Mouse (Mus musculus) neural tube, embryonic 13.5 days (tissue): ENCODE measurements at regions not wholly inside any gene's neighbourhood (a gene's known extent, or its start where the extent isn't known, plus 50 kb on each side); places are given as distances from the start of the nearest gene placed in this dataset.

Source experiments
- ATAC-seq: fragments of 200-750 bp; cut with Nextera tagmentation; 2 replicates; pipeline ENCODE4 v1.8.0; 2017; ENCODE audit warnings: low read depth, mild to moderate bottlenecking, moderate TSS enrichment, moderate library complexity
- H3K27ac ChIP-seq: fragments of 300-500 bp; sonication (generic); replicated peaks from 2 replicates; pipeline ENCODE4 v1.5.1; 2015; ENCODE audit warnings: moderate library complexity, mild to moderate bottlenecking, inconsistent platforms
- H3K27me3 ChIP-seq: fragments of 300-500 bp; sonication (generic); 2 replicates; pipeline ENCODE4 v1.6.1; 2015; ENCODE audit warnings: mild to moderate bottlenecking, inconsistent platforms
- H3K36me3 ChIP-seq: fragments of 300-500 bp; sonication (generic); 2 replicates; pipeline ENCODE4 v1.6.1; 2015; ENCODE audit warnings: mild to moderate bottlenecking, inconsistent platforms
- H3K4me1 ChIP-seq: fragments of 300-500 bp; sonication (generic); replicated peaks from 2 replicates; pipeline ENCODE4 v1.6.1; 2015; ENCODE audit warnings: inconsistent platforms
- H3K4me2 ChIP-seq: fragments of 300-500 bp; sonication (generic); 2 replicates; pipeline ENCODE4 v1.6.1; 2015; ENCODE audit warnings: inconsistent platforms, mild to moderate bottlenecking, moderate library complexity
- H3K4me3 ChIP-seq: fragments of 300-500 bp; sonication (generic); 2 replicates; pipeline ENCODE4 v1.5.1; 2015; ENCODE audit warnings: mild to moderate bottlenecking, inconsistent platforms
- H3K9ac ChIP-seq: fragments of 300-500 bp; sonication (generic); 2 replicates; pipeline ENCODE4 v1.6.1; 2015; ENCODE audit warnings: moderate library complexity, mild to moderate bottlenecking, inconsistent platforms
- H3K9me3 ChIP-seq: fragments of 300-500 bp; sonication (generic); 2 replicates; pipeline ENCODE4 v1.6.1; 2016; ENCODE audit warnings: inconsistent platforms
- WGBS: fragments of 180-500 bp; shearing (Covaris S2); methylation state at CpG from one replicate; pipeline ENCODE4 v1.1.7; 2015; 5-methylcytosine and 5-hydroxymethylcytosine counted together

DNA sequence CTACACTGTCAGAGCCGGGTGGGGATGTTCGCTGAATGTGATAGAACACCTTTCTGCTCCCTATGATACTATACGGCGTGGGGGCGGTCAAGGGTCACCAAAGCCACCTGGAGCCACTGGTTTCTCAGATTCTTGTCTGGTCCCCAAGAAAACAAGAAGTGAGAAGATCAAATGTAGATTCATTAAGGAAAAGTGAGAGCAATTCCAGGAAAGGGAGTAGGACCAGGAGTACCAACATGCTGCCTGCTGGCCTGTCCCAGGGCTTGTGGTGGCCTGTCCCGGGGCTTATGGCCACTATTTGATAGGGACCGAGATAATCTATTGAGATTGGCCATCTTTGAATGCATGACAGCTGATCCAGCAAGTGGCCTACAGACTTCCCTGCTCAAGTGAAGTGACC is 58.8 kb upstream of the Fut8 start:
- Histone ChIP-seq H3K27me3 (no peaks in the 10 kb centered on the region), H3K36me3 (no peaks in the 10 kb centered on the region), H3K4me1 (peaks cover 8% of the 10 kb centered on the region; the same call in 1 of the 2 replicates), H3K4me3 (no peak overlapping the region), H3K27ac (no peak overlapping the region), H3K9me3 (no peaks in the 10 kb centered on the region), H3K9ac (no peak overlapping the region), H3K4me2 (no peak overlapping the region)
- ATAC-seq, result no peak
- WGBS, result 94% methylated on average over 7 of the region's 7 CpGs

DNA sequence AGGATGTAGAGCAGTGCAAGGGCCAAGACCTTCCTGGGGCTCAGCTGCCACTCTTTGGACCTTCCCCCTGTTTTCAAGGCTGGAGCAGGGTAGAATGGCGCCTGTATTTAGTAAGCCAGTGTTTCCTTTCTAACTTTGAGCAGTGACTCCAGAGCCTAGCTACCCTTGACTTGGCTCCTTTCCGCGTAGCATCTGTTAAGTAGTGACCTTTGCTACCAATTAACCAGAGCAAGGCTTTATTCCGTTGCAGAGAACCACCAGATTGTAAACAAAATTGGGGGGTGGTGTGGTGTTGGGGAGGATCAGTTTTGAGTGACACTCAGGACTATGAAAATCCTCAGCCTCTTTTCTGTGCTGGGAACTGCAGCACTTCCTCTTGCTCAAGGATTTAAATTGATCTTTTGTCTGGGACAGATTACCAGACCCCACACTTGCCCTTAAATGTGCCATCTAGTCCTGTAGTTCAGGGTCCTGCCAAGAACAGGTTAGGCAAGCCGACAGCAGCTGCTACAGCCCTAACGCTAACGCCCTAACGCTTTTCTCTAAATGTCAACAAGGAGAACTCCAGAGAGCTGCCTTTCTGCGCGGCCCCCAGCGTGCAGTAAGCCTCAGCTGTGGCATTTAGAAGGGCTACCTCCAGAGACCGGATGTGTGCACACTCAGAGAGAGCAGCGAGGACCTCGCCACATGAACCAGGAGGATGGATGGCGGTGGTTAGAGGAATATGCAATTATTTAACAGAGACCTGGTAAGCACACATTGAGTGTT is 59.9 kb upstream of the Fut8 start:
- ATAC-seq, result no peak
- no peak overlapping the region for H3K4me3 ChIP-seq
- H3K4me2 ChIP-seq, result 0 out of 2 replicates have a peak overlapping the region, but pooled peaks have one; percentile 1
- H3K27ac ChIP-seq, result 0 out of 2 replicates have a peak overlapping the region, but pooled peaks have one; percentile 5
- H3K9ac ChIP-seq, result no peak overlapping the region
- H3K36me3 ChIP-seq, result no peaks in the 10 kb centered on the region
- H3K27me3 ChIP-seq, result no peaks in the 10 kb centered on the region
- peaks cover 8% of the 10 kb centered on the region; the same call in 1 of the 2 replicates for H3K4me1 ChIP-seq
- 42% methylated on average over 15 of the region's 15 CpGs for WGBS
- no peaks in the 10 kb centered on the region for H3K9me3 ChIP-seq

DNA sequence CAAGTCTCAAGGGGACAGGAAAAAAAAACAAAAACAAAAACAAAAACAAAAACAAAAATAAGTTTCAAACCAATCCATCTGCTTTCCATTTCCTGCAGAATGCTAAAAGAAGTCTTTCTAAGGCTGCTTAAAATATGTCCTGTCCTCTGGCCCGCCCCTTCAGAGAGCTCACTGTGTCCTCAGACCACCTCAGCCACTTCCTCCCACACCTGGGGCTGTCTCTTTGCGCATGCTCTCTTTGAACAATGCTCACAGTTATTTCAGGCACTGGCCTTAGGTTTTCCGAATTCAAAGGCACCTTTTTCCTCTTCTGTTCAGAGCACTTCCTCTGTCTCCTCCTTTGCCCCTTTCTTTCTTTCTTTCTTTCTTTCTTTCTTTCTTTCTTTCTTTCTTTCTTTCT is 60.6 kb upstream of the Fut8 start:
- 85% methylated on average over 3 of the region's 3 CpGs for WGBS

DNA sequence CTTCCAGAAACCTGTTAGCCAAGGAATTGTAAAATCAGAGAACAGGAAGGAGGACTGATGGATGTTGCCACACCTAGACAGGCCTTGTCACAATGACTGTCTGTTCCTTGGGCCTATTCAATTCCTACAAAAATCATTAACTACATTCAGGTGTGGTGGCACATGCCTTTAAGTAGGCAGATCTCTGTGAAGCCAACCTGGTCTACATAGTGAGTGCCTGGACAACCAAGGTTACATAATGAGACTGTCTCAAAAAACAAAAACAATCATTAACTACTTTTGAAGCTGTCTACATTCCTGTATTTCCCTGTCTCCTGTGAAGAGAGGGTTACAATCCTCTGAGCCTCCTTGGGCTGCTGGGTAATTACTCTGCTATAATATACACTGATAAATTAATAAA is 63.9 kb upstream of the Fut8 start:
- Histone ChIP-seq H3K9me3 (no peaks in the 10 kb centered on the region), H3K36me3 (no peaks in the 10 kb centered on the region), H3K27ac (no peak overlapping the region), H3K9ac (no peak overlapping the region), H3K27me3 (no peaks in the 10 kb centered on the region), H3K4me2 (no peak overlapping the region), H3K4me1 (peaks cover 8% of the 10 kb centered on the region; the same call in 1 of the 2 replicates), H3K4me3 (no peak overlapping the region)
- no peak for ATAC-seq

More for the DNA sequence above, 60.6 kb upstream of the Fut8 start:
- no peaks in the 10 kb centered on the region for H3K36me3 ChIP-seq
- H3K4me1 ChIP-seq, result peaks cover 8% of the 10 kb centered on the region; the same call in 1 of the 2 replicates
- no peak overlapping the region for H3K4me2 ChIP-seq
- no peak for ATAC-seq
- no peak overlapping the region for H3K4me3 ChIP-seq
- H3K9me3 ChIP-seq, result no peaks in the 10 kb centered on the region
- H3K9ac ChIP-seq, result no peak overlapping the region
- H3K27ac ChIP-seq, result no peak overlapping the region
- no peaks in the 10 kb centered on the region for H3K27me3 ChIP-seq

DNA sequence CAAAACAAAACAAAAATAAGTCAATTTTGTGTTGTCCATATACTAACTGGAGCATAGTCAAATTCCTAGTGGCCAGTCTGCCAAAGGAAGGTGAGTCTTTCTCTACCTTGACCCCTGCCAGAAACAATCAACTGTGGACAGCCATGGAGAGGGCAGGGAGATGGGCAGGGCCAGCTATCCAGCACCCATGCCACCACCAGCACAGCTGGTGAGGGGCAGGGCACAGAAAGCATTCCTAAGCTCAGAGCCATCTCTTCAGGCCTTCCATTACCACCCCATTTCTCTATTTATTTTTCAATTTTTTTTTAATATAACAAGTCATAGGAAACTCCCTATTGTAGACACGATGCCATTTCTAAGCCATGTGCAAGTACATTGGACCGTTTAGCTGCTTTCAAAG is 65.4 kb upstream of the Fut8 start:
- Histone ChIP-seq H3K4me3 (no peak overlapping the region), H3K4me2 (no peak overlapping the region), H3K4me1 (no peaks in the 10 kb centered on the region), H3K9ac (no peak overlapping the region), H3K36me3 (no peaks in the 10 kb centered on the region), H3K27ac (no peak overlapping the region), H3K9me3 (no peaks in the 10 kb centered on the region), H3K27me3 (no peaks in the 10 kb centered on the region)
- WGBS, result 95% methylated on average over 2 of the region's 2 CpGs
- no peak for ATAC-seq

DNA sequence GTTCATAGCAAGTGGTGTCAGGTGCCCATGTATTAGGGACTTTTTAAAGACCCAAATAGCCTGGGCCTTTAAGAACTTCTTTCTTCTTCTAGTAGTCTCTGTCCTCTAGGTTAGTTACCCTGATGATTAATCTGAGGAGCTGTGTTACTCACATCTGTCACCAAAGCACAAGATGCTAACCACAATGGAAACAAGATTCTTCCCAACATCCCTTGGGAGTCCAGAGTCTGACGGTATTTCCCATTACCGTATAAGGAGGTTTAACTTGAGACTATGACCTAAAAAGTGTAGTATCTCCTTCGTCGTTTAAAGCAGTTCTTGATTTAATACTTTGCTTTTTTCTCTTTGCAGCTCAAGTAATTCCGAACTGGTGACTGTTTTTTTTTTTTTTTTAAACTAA is 67.7 kb upstream of the Fut8 start:
- no peak for ATAC-seq
- WGBS, result 86% methylated on average over 5 of the region's 5 CpGs
- no peak overlapping the region for H3K4me2 ChIP-seq
- H3K9ac ChIP-seq, result no peak overlapping the region
- no peak overlapping the region for H3K4me3 ChIP-seq
- no peaks in the 10 kb centered on the region for H3K4me1 ChIP-seq
- no peaks in the 10 kb centered on the region for H3K9me3 ChIP-seq
- no peaks in the 10 kb centered on the region for H3K27me3 ChIP-seq
- no peak overlapping the region for H3K27ac ChIP-seq
- no peaks in the 10 kb centered on the region for H3K36me3 ChIP-seq

DNA sequence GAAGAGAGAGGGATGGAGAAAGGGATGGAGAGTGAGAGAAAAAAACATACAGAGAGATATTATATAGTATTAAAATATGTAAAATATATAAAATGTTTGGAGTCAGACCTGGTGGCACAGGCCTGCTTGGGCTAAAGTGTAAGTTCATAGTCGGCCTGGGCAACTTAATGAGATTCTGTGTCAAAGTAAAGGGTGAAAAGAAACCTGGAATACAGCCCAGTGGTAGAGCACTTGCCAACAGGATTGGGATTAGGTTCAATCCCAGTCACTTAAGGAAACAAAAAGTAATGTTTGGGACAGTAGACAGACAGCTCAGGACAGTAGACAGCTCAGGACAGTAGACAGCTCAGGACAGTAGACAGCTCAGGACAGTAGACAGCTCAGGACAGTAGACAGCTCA is 69.6 kb upstream of the Fut8 start:
- ATAC-seq, result no peak
- WGBS, result 82% methylated on average over 1 of the region's 1 CpGs

DNA sequence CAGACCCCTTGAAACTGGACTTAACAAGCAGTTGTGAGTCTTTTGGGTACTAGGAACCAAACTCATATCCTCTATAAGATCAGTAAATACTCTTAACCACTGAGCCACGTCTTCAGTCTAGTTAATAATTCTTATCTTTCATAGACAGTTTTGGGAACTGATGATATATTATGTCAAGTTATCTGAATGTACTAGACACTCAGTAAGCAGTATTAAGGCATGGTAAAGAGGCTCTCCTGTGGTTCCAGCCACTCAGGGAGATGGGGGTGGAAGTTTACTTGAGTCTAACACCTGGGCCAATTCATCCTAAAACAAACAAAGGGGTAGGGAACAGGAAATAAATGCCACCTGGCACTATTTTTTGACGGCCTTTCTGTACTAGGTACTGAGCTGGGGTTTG is 81.2 kb upstream of the Fut8 start:
- 78% methylated on average over 2 of the region's 2 CpGs for WGBS
- H3K36me3 ChIP-seq, result no peaks in the 10 kb centered on the region
- no peaks in the 10 kb centered on the region for H3K27me3 ChIP-seq
- no peak overlapping the region for H3K4me2 ChIP-seq
- ATAC-seq, result no peak
- H3K9ac ChIP-seq, result no peak overlapping the region
- no peak overlapping the region for H3K4me3 ChIP-seq
- peaks cover 11% of the 10 kb centered on the region for H3K4me1 ChIP-seq
- no peak overlapping the region for H3K27ac ChIP-seq
- no peaks in the 10 kb centered on the region for H3K9me3 ChIP-seq

More for the DNA sequence above, 69.6 kb upstream of the Fut8 start:
- H3K4me3 ChIP-seq, result no peak overlapping the region
- no peak overlapping the region for H3K4me2 ChIP-seq
- no peaks in the 10 kb centered on the region for H3K36me3 ChIP-seq
- H3K4me1 ChIP-seq, result no peaks in the 10 kb centered on the region
- no peaks in the 10 kb centered on the region for H3K9me3 ChIP-seq
- H3K9ac ChIP-seq, result no peak overlapping the region
- H3K27me3 ChIP-seq, result no peaks in the 10 kb centered on the region
- H3K27ac ChIP-seq, result no peak overlapping the region

DNA sequence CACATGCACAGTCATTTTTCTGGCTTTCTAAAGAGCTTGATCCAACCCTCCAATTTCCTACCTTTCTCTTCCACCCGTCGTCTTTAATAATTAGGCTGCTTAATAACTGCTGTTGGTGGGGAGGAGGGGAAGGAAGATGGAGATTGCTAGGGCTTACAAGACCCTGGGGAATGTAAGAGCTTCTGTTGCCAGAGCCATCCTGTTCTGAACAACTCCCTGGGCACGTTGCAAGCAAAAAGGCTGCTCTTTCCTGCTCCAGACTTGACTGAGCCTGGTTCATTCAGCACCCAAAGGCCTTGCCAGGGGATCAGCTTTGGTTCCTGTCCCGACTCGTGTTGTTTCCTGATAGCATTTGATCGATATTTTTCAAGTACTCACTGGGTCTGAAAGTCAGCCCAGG is 82.3 kb upstream of the Fut8 start:
- H3K27me3 ChIP-seq, result no peaks in the 10 kb centered on the region
- WGBS, result 62% methylated on average over 6 of the region's 6 CpGs
- H3K4me3 ChIP-seq, result no peak overlapping the region
- peaks cover 11% of the 10 kb centered on the region for H3K4me1 ChIP-seq
- peak overlapping the region; percentile 33; the same call in 1 of the 2 replicates for H3K27ac ChIP-seq
- no peak for ATAC-seq
- H3K4me2 ChIP-seq, result no peak overlapping the region
- no peaks in the 10 kb centered on the region for H3K9me3 ChIP-seq
- no peaks in the 10 kb centered on the region for H3K36me3 ChIP-seq
- no peak overlapping the region for H3K9ac ChIP-seq

DNA sequence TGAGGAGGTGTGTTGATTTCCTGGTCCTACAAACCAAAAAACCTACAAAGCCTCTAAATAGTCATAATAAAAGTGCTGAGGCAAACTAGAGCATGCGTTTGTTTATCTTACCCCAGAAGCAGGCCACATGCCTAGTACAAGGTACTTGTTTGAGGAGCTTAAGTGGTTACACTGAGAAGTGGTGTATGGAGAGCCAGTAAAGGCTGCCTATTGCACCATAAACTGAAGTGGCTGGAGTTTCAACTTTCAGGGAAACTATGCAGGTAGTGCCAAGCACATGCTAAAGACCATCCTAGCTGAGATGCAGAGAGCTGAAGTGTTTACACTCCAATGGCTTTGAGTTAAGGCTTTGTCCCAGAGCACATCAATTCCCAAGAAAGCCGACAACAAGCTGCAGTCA is 86.5 kb upstream of the Fut8 start:
- H3K36me3 ChIP-seq, result no peaks in the 10 kb centered on the region
- H3K4me2 ChIP-seq, result no peak overlapping the region
- H3K4me3 ChIP-seq, result no peak overlapping the region
- WGBS, result 86% methylated on average over 2 of the region's 2 CpGs
- peaks cover 11% of the 10 kb centered on the region for H3K4me1 ChIP-seq
- no peak overlapping the region for H3K9ac ChIP-seq
- ATAC-seq, result no peak
- H3K27me3 ChIP-seq, result no peaks in the 10 kb centered on the region
- no peaks in the 10 kb centered on the region for H3K9me3 ChIP-seq
- H3K27ac ChIP-seq, result no peak overlapping the region

DNA sequence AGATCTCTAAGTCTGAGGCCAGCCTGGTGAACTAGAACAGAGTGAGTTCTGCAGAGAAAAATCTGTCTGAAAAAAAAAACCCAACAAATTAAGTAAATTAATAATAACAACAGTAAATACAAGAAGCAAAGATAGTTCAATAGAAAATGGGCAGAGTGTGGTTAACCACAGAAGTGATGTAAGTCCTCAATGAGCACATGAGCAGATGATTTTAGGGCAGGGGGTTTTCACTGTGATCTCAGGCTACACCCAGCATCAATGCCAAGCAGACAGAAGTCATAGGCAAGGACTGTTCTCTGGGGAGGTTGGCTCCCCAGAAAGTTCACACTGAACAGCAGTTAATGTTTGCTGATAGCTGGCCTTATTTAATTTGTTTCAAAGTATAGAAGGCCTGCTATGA is 88.1 kb upstream of the Fut8 start:
- ATAC-seq, result no peak
- no peaks in the 10 kb centered on the region for H3K9me3 ChIP-seq
- no peak overlapping the region for H3K27ac ChIP-seq
- H3K4me2 ChIP-seq, result no peak overlapping the region
- H3K9ac ChIP-seq, result no peak overlapping the region
- H3K27me3 ChIP-seq, result no peaks in the 10 kb centered on the region
- no peaks in the 10 kb centered on the region for H3K36me3 ChIP-seq
- H3K4me1 ChIP-seq, result no peaks in the 10 kb centered on the region
- H3K4me3 ChIP-seq, result no peak overlapping the region

DNA sequence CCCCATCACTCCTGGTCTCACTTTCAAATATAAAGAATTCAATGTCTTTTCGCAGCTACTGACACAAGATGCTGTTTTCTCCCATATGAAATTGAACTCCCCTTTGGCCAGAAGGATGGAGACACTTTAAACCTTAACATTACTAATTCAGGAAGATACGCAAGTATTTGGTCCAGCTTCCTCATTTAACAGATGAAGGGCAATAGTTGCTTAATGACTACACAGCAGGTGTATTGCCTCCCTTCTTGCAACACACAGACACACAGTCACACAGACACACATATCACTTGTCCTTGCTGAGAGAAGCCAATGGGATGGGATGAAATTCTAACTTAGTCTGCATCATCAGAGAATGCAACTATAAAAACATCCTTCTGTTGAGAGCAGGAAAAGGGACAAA is 89.8 kb upstream of the Fut8 start:
- no peak for ATAC-seq
- Histone ChIP-seq H3K9me3 (no peaks in the 10 kb centered on the region), H3K4me2 (no peak overlapping the region), H3K4me1 (no peaks in the 10 kb centered on the region), H3K36me3 (no peaks in the 10 kb centered on the region), H3K27ac (no peak overlapping the region), H3K4me3 (no peak overlapping the region), H3K9ac (no peak overlapping the region), H3K27me3 (no peaks in the 10 kb centered on the region)
- 96% methylated on average over 2 of the region's 2 CpGs for WGBS

DNA sequence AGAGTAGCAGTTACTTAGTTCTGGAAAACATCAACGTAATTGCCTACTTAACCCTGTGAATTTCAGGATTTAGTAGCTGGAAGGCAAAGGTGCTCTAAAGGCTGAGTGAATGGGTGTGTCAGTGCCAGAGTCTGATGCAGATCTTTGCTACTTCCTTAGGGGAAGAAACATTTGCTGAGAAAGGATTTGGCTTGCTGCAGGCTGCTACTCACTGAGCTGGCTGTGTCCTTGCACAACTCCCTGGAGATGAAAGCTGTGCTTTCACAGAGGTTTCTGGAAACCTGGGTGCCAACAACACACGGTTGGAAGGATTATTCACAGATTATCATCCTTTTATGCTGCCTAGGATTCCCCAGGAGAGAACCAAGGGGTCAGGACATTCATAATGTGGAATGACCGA is 94.0 kb upstream of the Fut8 start:
- Histone ChIP-seq H3K4me1 (no peaks in the 10 kb centered on the region), H3K27ac (no peak overlapping the region)
- WGBS, result 54% methylated on average over 3 of the region's 3 CpGs

More for the DNA sequence above, 94.0 kb upstream of the Fut8 start:
- no peaks in the 10 kb centered on the region for H3K36me3 ChIP-seq
- ATAC-seq, result no peak
- no peak overlapping the region for H3K4me3 ChIP-seq
- no peaks in the 10 kb centered on the region for H3K9me3 ChIP-seq
- no peak overlapping the region for H3K4me2 ChIP-seq
- H3K27me3 ChIP-seq, result no peaks in the 10 kb centered on the region
- H3K9ac ChIP-seq, result no peak overlapping the region
